Mouse (Mus musculus) heart, adult 2 months (tissue): ENCODE results near the gene Mysm1.

Experiments used
- CTCF ChIP-seq: fragments of 200-600 bp; IDR thresholded peaks from 2 replicates; pipeline ENCODE4 v1.8.1; 2022; ENCODE audit warnings: antibody characterized with exemption, mild to moderate bottlenecking, moderate library complexity
- EP300 ChIP-seq: fragments of 200-500 bp; IDR thresholded peaks from 2 replicates; pipeline ENCODE4 v1.6.1; 2011; ENCODE audit warnings: low read depth, low read length, control low read depth; ENCODE audit not compliant: insufficient read depth
- POLR2A ChIP-seq: fragments of 200-500 bp; IDR thresholded peaks from 2 replicates; pipeline ENCODE4 v1.6.1; 2011; ENCODE audit warnings: mild to moderate bottlenecking, low read depth, low read length, control low read depth; ENCODE audit not compliant: insufficient read depth

DNA sequence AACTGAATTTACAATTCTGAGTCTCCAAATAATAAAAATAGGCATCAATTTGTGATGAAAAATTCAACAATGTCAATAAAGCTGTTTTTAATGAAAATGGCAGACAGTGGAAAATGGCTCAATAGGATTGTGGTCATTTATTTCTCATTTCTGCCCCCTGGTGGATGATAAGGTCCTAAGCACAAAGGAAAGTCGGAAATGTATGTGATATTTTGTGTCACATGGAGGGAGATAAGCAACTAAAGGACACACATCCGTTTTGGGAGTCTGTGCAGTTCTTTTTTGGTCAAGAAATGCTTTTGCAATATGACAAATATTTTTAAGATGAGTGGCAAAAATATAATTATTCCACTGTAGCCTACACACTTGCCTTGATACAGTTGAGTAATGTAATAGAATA is 78.2 kb downstream of the Mysm1 start:
- TF ChIP-seq CTCF (peak; percentile 84), POLR2A (no peak), EP300 (no peak)
